Mouse (Mus musculus) hindbrain, embryonic 11.5 days (tissue): Measurements from ENCODE around the gene Slc9a4. TPM values are rescaled to one million over a fixed set of nuclear protein-coding genes. Genes with fewer than 3 reads are reported as not detected.
"Not testable (repeated sequence)": the region's sequence is repeated elsewhere in the genome, so short reads cannot be mapped to it uniquely, and the experiment has no call there.

Experiments
- ATAC-seq: fragments of 200-750 bp; cut with Nextera tagmentation; 2 replicates; pipeline ENCODE4 v1.8.0; 2017; ENCODE audit warnings: mild to moderate bottlenecking, moderate TSS enrichment, moderate library complexity; ENCODE audit not compliant: low FRiP score
- DNase-seq: peaks from one replicate; pipeline ENCODE4 v3.0.0-alpha.2; 2015; ENCODE audit warnings: low spot score
- H3K27ac ChIP-seq: fragments of 300-500 bp; sonication (generic); 2 replicates; pipeline ENCODE4 v1.5.1; 2014; ENCODE audit warnings: mild to moderate bottlenecking, low read depth, low read length
- H3K27me3 ChIP-seq: fragments of 300-500 bp; sonication (generic); 2 replicates; pipeline ENCODE4 v1.6.1; 2014; ENCODE audit warnings: mild to moderate bottlenecking, low read length, moderate library complexity, mixed read lengths; ENCODE audit not compliant: control insufficient read depth, insufficient read depth
- H3K36me3 ChIP-seq: fragments of 300-500 bp; sonication (generic); 2 replicates; pipeline ENCODE4 v1.6.1; 2014; ENCODE audit warnings: mild to moderate bottlenecking, low read length, moderate library complexity, mixed read lengths; ENCODE audit not compliant: control insufficient read depth, insufficient read depth
- H3K4me1 ChIP-seq: fragments of 300-500 bp; sonication (generic); replicated peaks from 2 replicates; pipeline ENCODE4 v1.6.1; 2014; ENCODE audit warnings: low read length, mixed read lengths; ENCODE audit not compliant: control insufficient read depth, insufficient read depth
- H3K4me2 ChIP-seq: fragments of 300-500 bp; sonication (generic); replicated peaks from 2 replicates; pipeline ENCODE4 v1.6.1; 2014; ENCODE audit warnings: mild to moderate bottlenecking, low read depth, low read length
- H3K4me3 ChIP-seq: fragments of 300-500 bp; sonication (generic); 2 replicates; pipeline ENCODE4 v1.5.1; 2014; ENCODE audit warnings: low read depth, low read length
- H3K9ac ChIP-seq: fragments of 300-500 bp; sonication (generic); 2 replicates; pipeline ENCODE4 v1.6.1; 2014; ENCODE audit warnings: low read depth, low read length
- H3K9me3 ChIP-seq: fragments of 300-500 bp; sonication (generic); 2 replicates; pipeline ENCODE4 v1.6.1; 2016; ENCODE audit warnings: low read length; ENCODE audit not compliant: control insufficient read depth
- WGBS: fragments of 180-500 bp; shearing (Covaris S2); extraction: QIAGEN DNeasy Blood & Tissue Kit; methylation state at CpG from one replicate; pipeline ENCODE4 v1.1.7; 2014; 5-methylcytosine and 5-hydroxymethylcytosine counted together
- polyA plus RNA-seq: library from polyadenylated mRNA; unstranded; fragments of >200 nt; fragmentation: Nextera tagmentation; extraction: Ambion mirVana; gene quantifications from 2 replicates; pipeline ENCODE4 v1.2.1, GENCODE M21; 2014

The Slc9a4 gene
- polyA plus RNA-seq, 1 experiment from 2014 or later: not detected

- H3K4me3 ChIP-seq: no peak overlapping the region
- ATAC-seq (no peak), DNase-seq (peak; percentile 12)
- no peaks in the 10 kb centered on the region for H3K4me1 ChIP-seq
- H3K27ac ChIP-seq: no peak overlapping the region
- H3K9me3 ChIP-seq: no peaks in the 10 kb centered on the region
- WGBS: 68% methylated on average over 9 of the region's 9 CpGs
- no peaks in the 10 kb centered on the region for H3K36me3 ChIP-seq
- H3K4me2 ChIP-seq: no peak overlapping the region
- no peak overlapping the region for H3K9ac ChIP-seq
- H3K27me3 ChIP-seq: no peaks in the 10 kb centered on the region
Measured at GRCm38 (mm10) chr1:40659496-40659895, 79.6 kb downstream of the Slc9a4 start.

DNA sequence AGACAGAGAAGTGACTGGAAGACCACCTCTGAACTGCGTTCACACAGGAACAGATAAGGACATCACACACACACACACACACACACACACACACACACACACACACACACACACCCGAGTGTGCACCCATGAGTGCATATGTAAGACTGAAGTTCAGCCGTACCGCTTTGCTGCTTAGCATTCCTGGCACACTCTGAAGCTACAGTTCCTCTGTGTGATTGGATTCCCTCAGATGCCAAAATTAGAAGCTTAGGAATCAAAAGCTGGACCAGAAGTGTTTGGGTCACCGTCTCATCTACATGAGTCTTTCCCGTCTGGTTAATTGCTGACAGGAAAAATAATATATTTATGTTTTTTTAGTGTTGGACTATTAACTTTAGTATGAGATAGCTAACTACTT is 81.0 kb downstream of the Slc9a4 start:
- 91% methylated on average over 6 of the region's 6 CpGs for WGBS
- ATAC-seq: no peak
- no peak for DNase-seq
- H3K27me3 ChIP-seq: no peaks in the 10 kb centered on the region
- H3K4me1 ChIP-seq: no peaks in the 10 kb centered on the region
- H3K9me3 ChIP-seq: no peaks in the 10 kb centered on the region
- no peak overlapping the region for H3K27ac ChIP-seq
- no peaks in the 10 kb centered on the region for H3K36me3 ChIP-seq
- H3K4me3 ChIP-seq: no peak overlapping the region
- no peak overlapping the region for H3K4me2 ChIP-seq
- H3K9ac ChIP-seq: no peak overlapping the region

GRCm38 (mm10) chr1:40665401-40666370 is 85.8 kb downstream of the Slc9a4 start:
- no peaks in the 10 kb centered on the region for H3K27me3 ChIP-seq
- DNase-seq: no peak
- no peaks in the 10 kb centered on the region for H3K36me3 ChIP-seq
- H3K4me2 ChIP-seq: no peak overlapping the region
- no peak for ATAC-seq
- H3K4me1 ChIP-seq: no peaks in the 10 kb centered on the region
- H3K4me3 ChIP-seq: no peak overlapping the region
- no peak overlapping the region for H3K27ac ChIP-seq
- H3K9me3 ChIP-seq: no peaks in the 10 kb centered on the region
- no peak overlapping the region for H3K9ac ChIP-seq
- WGBS: 46% methylated on average over 12 of the region's 12 CpGs

- WGBS: 14% methylated on average over 3 of the region's 3 CpGs
- not testable (repeated sequence) for DNase-seq, H3K4me2 ChIP-seq, H3K4me1 ChIP-seq, ATAC-seq, H3K36me3 ChIP-seq, H3K9ac ChIP-seq, H3K27me3 ChIP-seq, H3K27ac ChIP-seq, H3K9me3 ChIP-seq, H3K4me3 ChIP-seq
Measured at GRCm38 (mm10) chr1:40667442-40667841, 87.6 kb downstream of the Slc9a4 start.

GRCm38 (mm10) chr1:40670025-40670424 is 90.1 kb downstream of the Slc9a4 start:
- 81% methylated on average over 3 of the region's 3 CpGs for WGBS
- no peaks in the 10 kb centered on the region for H3K4me1 ChIP-seq
- ATAC-seq (no peak), DNase-seq (no peak)
- H3K9ac ChIP-seq: no peak overlapping the region
- H3K4me3 ChIP-seq: no peak overlapping the region
- H3K4me2 ChIP-seq: no peak overlapping the region
- no peaks in the 10 kb centered on the region for H3K36me3 ChIP-seq
- H3K27me3 ChIP-seq: no peaks in the 10 kb centered on the region
- H3K9me3 ChIP-seq: no peaks in the 10 kb centered on the region
- H3K27ac ChIP-seq: no peak overlapping the region

- H3K27me3 ChIP-seq: no peaks in the 10 kb centered on the region
- ATAC-seq (no peak), DNase-seq (no peak)
- H3K4me1 ChIP-seq: no peaks in the 10 kb centered on the region
- no peaks in the 10 kb centered on the region for H3K36me3 ChIP-seq
- H3K27ac ChIP-seq: no peak overlapping the region
- WGBS: 97% methylated on average over 4 of the region's 4 CpGs
- H3K9me3 ChIP-seq: no peaks in the 10 kb centered on the region
- no peak overlapping the region for H3K9ac ChIP-seq
- H3K4me3 ChIP-seq: no peak overlapping the region
- no peak overlapping the region for H3K4me2 ChIP-seq
Measured at GRCm38 (mm10) chr1:40671490-40671889, 91.6 kb downstream of the Slc9a4 start.

DNA sequence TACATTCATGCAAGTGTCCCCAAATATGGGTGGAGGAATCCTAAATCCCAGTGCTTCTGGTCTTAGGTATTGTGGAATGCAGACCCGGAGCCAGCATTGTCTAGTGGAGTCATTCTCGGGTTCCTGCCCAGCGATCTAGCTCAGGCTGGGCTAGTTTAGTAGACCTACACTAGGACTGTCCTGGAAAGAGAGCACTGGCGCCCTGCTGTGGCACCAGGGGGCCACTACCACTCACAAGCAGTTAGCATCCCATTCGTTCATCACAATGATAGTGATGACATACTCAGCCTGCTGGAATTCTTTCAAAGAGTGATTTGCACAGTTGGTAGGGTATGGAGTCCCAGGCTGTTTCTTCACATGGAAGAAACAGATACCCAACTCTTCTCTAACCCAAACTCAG is 97.4 kb downstream of the Slc9a4 start:
- WGBS: 46% methylated on average over 5 of the region's 5 CpGs
- no peak for ATAC-seq
- peaks cover 6% of the 10 kb centered on the region; the same call in 1 of the 2 replicates for H3K4me1 ChIP-seq

More for the DNA sequence above, 97.4 kb downstream of the Slc9a4 start:
- Histone ChIP-seq H3K9ac (no peak overlapping the region), H3K27me3 (peaks cover 30% of the 10 kb centered on the region), H3K9me3 (no peaks in the 10 kb centered on the region), H3K4me2 (no peak overlapping the region), H3K36me3 (no peaks in the 10 kb centered on the region), H3K27ac (no peak overlapping the region), H3K4me3 (no peak overlapping the region)
- no peak for DNase-seq
